Mouse (Mus musculus) limb, embryonic 14.5 days (tissue): ENCODE data around the gene Neurl1a. TPM values are rescaled to one million over a fixed set of nuclear protein-coding genes. Genes with fewer than 3 reads are reported as not detected.

Experiments used
- ATAC-seq: fragments of 200-750 bp; cut with Nextera tagmentation; 2 replicates; pipeline ENCODE4 v1.8.0; 2017; ENCODE audit warnings: low read depth, moderate number of reproducible peaks, moderate TSS enrichment; ENCODE audit not compliant: low FRiP score
- DNase-seq: peaks from one replicate; pipeline ENCODE4 v3.0.0-alpha.2; 2015; ENCODE audit warnings: low spot score
- H3K27ac ChIP-seq: fragments of 300-500 bp; sonication (generic); replicated peaks from 2 replicates; pipeline ENCODE4 v1.5.1; 2014; ENCODE audit warnings: low read depth, mild to moderate bottlenecking, low read length, moderate library complexity, mixed read lengths
- H3K27me3 ChIP-seq: fragments of 300-500 bp; sonication (generic); 2 replicates; pipeline ENCODE4 v1.6.1; 2014; ENCODE audit warnings: low read length, mixed read lengths; ENCODE audit not compliant: control insufficient read depth, insufficient read depth
- H3K36me3 ChIP-seq: fragments of 300-500 bp; sonication (generic); 2 replicates; pipeline ENCODE4 v1.6.1; 2014; ENCODE audit warnings: mild to moderate bottlenecking, low read length, moderate library complexity, mixed read lengths; ENCODE audit not compliant: control insufficient read depth, insufficient read depth
- H3K4me1 ChIP-seq: fragments of 300-500 bp; sonication (generic); 2 replicates; pipeline ENCODE4 v1.6.1; 2014; ENCODE audit warnings: antibody characterized with exemption, low read length, mixed read lengths; ENCODE audit not compliant: control insufficient read depth, insufficient read depth
- H3K4me2 ChIP-seq: fragments of 300-500 bp; sonication (generic); replicated peaks from 2 replicates; pipeline ENCODE4 v1.6.1; 2014; ENCODE audit warnings: low read depth, mild to moderate bottlenecking, low read length, moderate library complexity; ENCODE audit not compliant: severe bottlenecking
- H3K4me3 ChIP-seq: fragments of 300-500 bp; sonication (generic); replicated peaks from 2 replicates; pipeline ENCODE4 v1.5.1; 2014; ENCODE audit warnings: low read length
- H3K9ac ChIP-seq: fragments of 300-500 bp; sonication (generic); 2 replicates; pipeline ENCODE4 v1.6.1; 2014; ENCODE audit warnings: mild to moderate bottlenecking, low read depth, low read length, moderate library complexity; ENCODE audit not compliant: severe bottlenecking
- H3K9me3 ChIP-seq: fragments of 300-500 bp; sonication (generic); 2 replicates; pipeline ENCODE4 v1.6.1; 2016; ENCODE audit warnings: low read length; ENCODE audit not compliant: control insufficient read depth
- POLR2A ChIP-seq: fragments of 200-500 bp; IDR thresholded peaks from 2 replicates; pipeline ENCODE4 v1.8.0; 2012; ENCODE audit warnings: inconsistent platforms, mild to moderate bottlenecking, moderate library complexity, borderline replicate concordance; ENCODE audit not compliant: insufficient read depth, insufficient read length; ENCODE audit errors: extremely low read depth
- WGBS: fragments of 180-500 bp; shearing (Covaris S2); extraction: QIAGEN DNeasy Blood & Tissue Kit; methylation state at CpG from one replicate; pipeline ENCODE4 v1.1.7; 2014; 5-methylcytosine and 5-hydroxymethylcytosine counted together
- polyA plus RNA-seq, 2 experiments: library from polyadenylated mRNA; depleted of rRNA in 1 of 2; stranded (reverse) in 1 of 2; unstranded in 1 of 2; fragments of >200 nt; fragmentation: Nextera tagmentation in 1 of 2; extraction: Ambion mirVana in 1 of 2; gene quantifications; 2 replicates each; pipeline versions ENCODE4 v1.2.1 to v1.2.3; 2012 to 2014

Gene Neurl1a
- polyA plus RNA-seq, 2 experiments: 8.0 to 10.3 TPM

DNA sequence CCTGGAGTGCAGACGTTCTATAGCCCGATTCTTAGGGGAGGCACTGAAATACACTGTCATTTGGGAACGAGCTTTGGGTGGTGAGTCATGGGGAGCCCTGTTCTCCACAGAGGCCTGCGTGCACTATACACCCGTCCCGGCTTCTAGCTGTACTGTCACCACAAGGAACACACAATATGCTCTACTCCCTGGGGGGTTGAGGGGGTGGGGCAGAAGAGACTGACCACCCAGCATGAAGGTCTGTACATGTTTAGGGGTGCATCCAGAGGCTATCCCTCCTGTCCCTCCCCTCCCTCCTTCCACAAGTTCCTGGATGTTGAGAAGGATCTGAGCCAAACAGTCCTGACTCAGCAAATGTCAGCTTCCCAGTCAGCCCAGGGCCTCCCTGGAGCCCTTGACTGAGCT is 103.4 kb downstream of the Neurl1a start:
- Histone ChIP-seq H3K27ac (no peak overlapping the region), H3K9me3 (no peaks in the 10 kb centered on the region)

DNA sequence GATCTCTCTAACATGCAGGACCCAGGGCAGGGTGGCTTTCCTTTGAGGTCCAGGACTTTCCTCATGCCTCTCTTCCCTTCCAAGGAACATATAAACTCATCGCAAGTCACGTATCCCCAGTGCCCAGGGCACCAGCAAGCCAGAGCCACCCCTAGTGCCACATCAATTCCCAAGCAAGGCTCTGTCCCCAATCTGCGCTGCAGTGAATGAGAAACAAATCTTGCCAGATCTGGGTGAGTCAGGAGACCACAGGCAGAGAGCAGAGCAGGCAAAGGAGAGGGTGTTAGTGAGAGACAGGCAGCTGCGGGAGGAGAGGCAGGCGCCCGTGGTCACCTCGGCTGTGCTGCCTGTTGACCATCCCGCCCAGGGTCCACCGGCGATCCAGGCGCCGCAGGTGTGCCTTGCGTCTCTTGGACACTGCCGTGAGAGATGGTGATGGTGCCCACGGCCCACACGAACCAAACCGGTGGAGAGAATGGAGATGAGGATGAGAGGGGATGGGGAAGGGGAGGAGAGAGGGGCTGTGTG is 104.1 kb downstream of the Neurl1a start:
- H3K4me2 ChIP-seq: no peak overlapping the region
- no peak for DNase-seq
- no peaks in the 10 kb centered on the region for H3K9me3 ChIP-seq
- no peaks in the 10 kb centered on the region; the same call in 1 of the 2 replicates for H3K4me1 ChIP-seq
- 95% methylated on average over 17 of the region's 17 CpGs for WGBS
- H3K36me3 ChIP-seq: peaks cover 91% of the 10 kb centered on the region
- H3K9ac ChIP-seq: no peak overlapping the region
- H3K27me3 ChIP-seq: no peaks in the 10 kb centered on the region
- H3K4me3 ChIP-seq: no peak overlapping the region
- no peak for ATAC-seq
- no peak for TF ChIP-seq POLR2A
- H3K27ac ChIP-seq: no peak overlapping the region

More for the DNA sequence above, 103.4 kb downstream of the Neurl1a start:
- no peaks in the 10 kb centered on the region; the same call in 1 of the 2 replicates for H3K4me1 ChIP-seq
- no peaks in the 10 kb centered on the region for H3K27me3 ChIP-seq
- 91% methylated on average over 6 of the region's 6 CpGs for WGBS
- H3K9ac ChIP-seq: no peak overlapping the region
- TF ChIP-seq POLR2A: no peak
- DNase-seq (no peak), ATAC-seq (no peak)
- H3K36me3 ChIP-seq: peaks cover 92% of the 10 kb centered on the region
- H3K4me3 ChIP-seq: no peak overlapping the region
- no peak overlapping the region for H3K4me2 ChIP-seq

DNA sequence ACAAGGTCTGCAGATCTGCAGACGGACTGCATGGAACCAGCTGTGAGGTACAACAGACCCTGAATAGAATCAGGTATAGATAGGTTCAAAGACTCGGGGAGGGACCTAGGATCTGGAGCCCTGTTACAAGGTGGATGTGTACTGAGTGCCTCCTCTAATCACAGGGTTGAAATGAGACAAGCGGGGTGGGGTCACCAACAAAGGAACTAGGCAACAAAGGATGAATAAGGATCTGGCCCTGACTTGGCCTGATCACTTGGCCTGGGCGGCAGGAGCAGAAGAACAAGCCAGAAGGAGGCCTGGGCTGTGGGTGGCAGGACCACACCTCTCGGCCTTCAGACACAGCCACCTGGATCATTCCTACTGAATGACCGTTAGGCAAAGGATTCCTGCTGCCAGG is 107.0 kb downstream of the Neurl1a start:
- DNase-seq (no peak), ATAC-seq (no peak)
- no peak overlapping the region for H3K4me3 ChIP-seq
- no peak for TF ChIP-seq POLR2A
- H3K4me1 ChIP-seq: no peaks in the 10 kb centered on the region
- no peak overlapping the region for H3K4me2 ChIP-seq
- WGBS: 84% methylated on average over 6 of the region's 6 CpGs
- peaks cover 94% of the 10 kb centered on the region for H3K36me3 ChIP-seq
- no peaks in the 10 kb centered on the region for H3K27me3 ChIP-seq
- no peak overlapping the region for H3K9ac ChIP-seq
- no peak overlapping the region for H3K27ac ChIP-seq
- H3K9me3 ChIP-seq: no peaks in the 10 kb centered on the region

DNA sequence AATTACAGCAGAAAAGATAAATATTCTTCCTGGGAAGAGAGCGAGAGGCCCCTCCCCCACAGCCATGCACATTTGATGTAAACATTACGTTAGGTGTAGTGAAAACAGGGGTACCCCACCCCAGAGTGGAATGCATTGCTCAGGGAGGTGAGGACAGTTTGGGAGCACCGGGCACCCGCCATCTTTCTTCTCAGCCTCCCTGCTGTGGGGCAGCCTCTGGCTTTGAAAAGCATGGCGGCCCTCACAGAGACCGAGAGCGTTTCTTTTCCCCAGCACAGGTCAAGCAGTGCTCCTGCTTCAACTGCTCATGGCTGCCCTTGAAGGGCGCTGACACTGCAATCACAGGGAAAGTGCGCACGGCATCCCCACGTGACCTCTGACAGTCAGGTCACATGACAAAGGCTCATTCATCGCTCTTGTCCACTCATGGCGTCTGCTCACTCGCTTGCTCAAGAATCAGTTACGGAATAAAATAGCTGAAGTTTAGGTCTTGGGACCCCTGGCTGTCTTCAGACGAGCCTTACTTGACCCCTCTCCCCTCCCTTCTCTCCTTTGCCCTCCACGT is 108.3 kb downstream of the Neurl1a start:
- Histone ChIP-seq H3K4me3 (no peak overlapping the region), H3K9me3 (no peaks in the 10 kb centered on the region), H3K4me1 (peaks cover 14% of the 10 kb centered on the region), H3K27me3 (no peaks in the 10 kb centered on the region), H3K4me2 (no peak overlapping the region), H3K36me3 (peaks cover 82% of the 10 kb centered on the region), H3K9ac (no peak overlapping the region), H3K27ac (no peak overlapping the region)
- DNase-seq (no peak), ATAC-seq (no peak)
- 82% methylated on average over 17 of the region's 17 CpGs for WGBS
- no peak for TF ChIP-seq POLR2A

DNA sequence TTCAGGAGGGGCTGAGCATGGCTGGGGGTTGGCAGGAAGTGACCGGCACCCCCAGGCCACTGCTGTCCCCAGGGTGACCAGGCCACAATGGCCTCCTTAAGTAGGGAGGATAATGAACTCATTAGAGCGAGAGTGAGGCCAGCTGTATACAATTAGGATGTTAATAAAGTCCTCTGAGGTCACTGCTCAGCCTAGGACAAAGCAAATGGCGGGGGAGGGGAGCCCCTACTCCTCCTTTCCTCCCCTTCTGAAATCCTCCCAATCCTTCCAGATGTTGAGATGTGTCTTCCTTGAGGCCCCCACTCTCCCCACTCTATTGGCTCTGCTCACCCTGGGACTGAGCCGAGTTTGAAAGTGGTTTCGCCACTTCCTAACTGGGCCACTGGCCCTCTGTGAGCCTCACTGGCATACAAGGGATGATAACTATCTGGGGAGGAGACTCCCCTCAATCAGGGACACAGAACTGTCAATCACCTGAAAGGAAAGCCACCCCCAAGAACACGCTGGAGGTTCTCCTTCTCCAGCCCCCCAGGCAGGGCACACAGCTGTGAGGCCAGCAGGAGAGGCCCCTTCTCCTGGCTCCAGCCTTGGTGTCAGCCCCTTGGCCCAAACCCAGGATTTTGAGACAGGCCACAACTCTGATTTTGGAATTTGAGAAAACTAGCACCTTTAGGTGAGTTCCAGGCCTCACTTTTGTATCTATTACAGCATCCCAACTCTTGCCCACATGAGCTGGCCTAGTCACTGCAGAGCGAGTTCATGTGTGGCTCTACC is 112.9 kb downstream of the Neurl1a start:
- H3K4me1 ChIP-seq: peaks cover 32% of the 10 kb centered on the region

More for the DNA sequence above, 112.9 kb downstream of the Neurl1a start:
- H3K27me3 ChIP-seq: no peaks in the 10 kb centered on the region
- 35% methylated on average over 7 of the region's 7 CpGs for WGBS
- no peak overlapping the region for H3K4me2 ChIP-seq
- peak overlapping the region; percentile 43; the same call in 1 of the 2 replicates for H3K27ac ChIP-seq
- no peak overlapping the region for H3K9ac ChIP-seq
- no peak for TF ChIP-seq POLR2A
- ATAC-seq (peak; percentile 47), DNase-seq (peak; percentile 67)
- H3K36me3 ChIP-seq: peaks cover 55% of the 10 kb centered on the region
- no peak overlapping the region for H3K4me3 ChIP-seq
- H3K9me3 ChIP-seq: no peaks in the 10 kb centered on the region
